Mouse (Mus musculus) regulatory T cell (primary cell): ENCODE measurements at regions not wholly inside any gene's neighbourhood (a gene's known extent, or its start where the extent isn't known, plus 50 kb on each side); places are given as distances from the start of the nearest gene placed in this dataset.
"Not testable (repeated sequence)": the region's sequence is repeated elsewhere in the genome, so short reads cannot be mapped to it uniquely, and the experiment has no call there.

ENCODE experiments used
- in situ Hi-C: fragments of 300-600 bp; cut with MboI, MseI; formaldehyde crosslinking; loops from one replicate; pipeline ENCODE4 v1.15.1; 2025; ENCODE audit warnings: high pct_unique_total_duplicates

DNA sequence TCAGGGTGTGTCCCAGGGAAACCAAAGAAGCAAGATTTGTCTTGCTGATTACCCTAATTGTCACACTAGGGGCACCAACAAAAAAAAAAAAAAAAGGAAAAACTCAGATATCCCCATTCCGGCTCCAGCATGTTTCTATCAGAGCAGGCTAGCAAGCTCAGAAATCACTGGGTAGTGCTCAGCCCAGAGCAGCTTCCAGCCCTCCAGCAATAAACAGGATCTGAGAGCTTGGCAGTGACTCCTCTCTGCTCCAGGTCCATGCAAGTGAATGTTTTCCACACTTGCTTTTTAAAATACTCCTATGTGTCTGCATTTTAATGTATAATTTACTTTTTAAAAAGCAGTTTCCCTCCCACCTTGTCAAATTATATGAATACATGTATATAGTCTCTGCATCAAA lies 290.8 kb downstream of the Car8 start:
- in situ Hi-C loops = no loop called here

DNA sequence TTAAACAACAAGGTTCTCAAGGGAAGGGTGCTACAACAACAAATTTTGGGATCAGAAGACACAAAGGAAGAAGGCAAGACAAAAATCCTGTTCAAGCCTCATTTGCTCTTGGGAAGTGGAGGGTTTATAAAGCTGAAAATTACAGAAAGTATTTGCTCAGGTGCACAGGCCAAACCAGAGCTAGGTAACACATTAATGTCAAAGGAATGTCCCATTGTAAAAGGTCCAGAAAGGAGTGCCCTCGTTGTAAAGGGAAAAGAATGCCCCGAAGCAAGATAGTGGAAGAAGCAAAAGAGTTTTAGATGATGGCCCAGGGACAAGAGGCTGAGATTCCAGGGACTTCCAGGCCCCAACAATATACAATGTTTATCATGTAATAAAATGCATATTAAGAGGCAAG lies 317.3 kb downstream of the Car8 start:
- in situ Hi-C loops = no loop called here

DNA sequence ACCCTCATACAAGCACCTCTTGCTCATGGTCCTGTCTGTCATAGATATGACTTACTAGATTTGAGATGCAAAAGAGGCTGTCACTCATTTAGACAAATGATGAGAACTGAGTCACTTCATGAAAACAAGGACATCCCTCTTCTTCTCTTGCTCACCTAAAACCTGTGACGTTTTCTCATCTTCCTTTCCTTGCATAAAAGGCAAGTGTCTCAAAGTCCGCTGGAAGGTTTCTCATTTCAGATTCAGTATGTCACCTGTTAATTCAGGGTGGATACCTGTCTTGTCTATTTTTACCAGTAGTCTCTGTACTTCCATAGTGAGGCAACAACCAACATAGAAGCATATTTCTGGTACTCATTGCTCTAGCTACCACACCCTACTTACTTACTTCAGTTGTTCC lies 325.6 kb downstream of the Car8 start:
- in situ Hi-C loops = no loop called here

GRCm38 (mm10) chr4:7912675-7913074 lies 326.2 kb downstream of the Car8 start:
- in situ Hi-C loops = no loop called here

DNA sequence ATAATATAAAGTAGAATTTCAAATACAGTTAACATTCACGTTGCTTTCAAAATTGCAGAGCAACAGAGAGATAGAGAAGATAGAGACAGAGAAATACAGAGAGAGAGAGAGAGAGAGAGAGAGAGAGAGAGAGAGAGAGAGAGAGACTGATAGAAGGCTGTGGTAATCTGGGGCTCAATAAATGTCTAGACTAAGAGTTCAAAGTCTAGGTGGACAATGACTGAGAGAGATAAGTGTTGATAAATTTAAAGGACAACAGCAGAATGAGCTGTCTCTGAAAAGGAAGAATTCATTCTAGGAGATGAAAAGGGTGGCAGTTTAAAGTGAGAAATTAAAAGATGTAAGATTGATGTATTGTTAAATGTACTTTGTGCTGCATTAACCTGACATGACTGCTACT lies 335.7 kb downstream of the Car8 start:
- in situ Hi-C loops = no loop called here

DNA sequence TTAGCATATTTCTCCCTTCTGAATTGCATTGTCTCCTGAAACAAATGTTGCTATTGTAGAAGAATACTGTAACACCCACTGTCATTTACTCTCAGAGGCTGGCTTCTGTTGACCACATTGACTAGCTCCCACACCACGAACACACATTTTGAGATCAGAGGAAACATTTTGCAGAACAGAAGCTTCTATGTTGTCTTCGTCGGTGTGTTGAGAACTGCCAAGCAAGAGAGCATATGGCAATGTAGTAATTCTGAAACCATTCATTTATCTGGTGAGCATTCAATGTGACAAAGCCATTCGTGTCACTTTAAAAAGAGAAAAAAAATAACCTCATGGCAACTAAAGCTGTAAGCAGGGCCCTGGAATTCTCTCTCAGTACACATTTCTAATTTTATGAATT lies 343.9 kb downstream of the Car8 start:
- in situ Hi-C loops = no loop called here

DNA sequence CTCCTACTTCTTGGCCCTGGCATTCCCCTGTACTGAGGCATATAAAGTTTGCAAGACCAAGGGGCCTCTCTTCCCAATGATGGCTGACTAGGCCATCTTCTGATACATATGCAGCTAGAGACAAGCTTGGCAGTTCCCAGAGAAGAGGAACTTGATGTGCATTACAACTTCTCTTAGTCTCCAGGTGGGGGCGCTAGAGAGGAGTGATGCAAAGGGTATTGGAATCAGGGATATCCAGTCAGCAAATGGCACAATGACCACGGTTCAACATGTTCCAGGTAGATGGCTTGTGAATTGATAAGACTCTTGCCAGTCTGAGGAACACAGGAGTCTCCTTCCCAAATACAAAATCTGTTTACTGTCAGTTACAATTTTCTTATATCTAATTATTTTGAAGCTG lies 347.7 kb downstream of the Car8 start:
- in situ Hi-C loops = no loop called here

DNA sequence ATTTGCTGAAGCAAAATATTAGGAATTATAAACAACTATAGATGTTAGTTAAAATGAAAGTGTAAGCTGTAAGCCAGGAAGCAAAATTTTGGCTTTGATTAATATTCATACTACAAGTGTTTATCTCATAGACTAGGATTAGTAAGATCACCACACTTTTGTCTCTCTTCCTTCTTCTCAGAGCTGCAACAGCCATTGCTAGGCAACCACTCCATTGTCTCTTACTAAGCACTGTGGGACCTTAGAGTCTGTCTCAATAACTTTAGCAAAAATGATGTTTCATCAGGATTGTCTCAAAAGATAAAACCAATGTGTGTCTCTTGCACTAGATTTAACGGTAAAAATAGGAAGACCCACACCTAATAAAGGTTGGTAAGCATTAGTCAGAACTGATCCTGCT lies 384.3 kb downstream of the Car8 start:
- in situ Hi-C loops = no loop called here

GRCm38 (mm10) chr4:7853121-7853782 lies 385.6 kb downstream of the Car8 start:
- in situ Hi-C loops = no loop called here

DNA sequence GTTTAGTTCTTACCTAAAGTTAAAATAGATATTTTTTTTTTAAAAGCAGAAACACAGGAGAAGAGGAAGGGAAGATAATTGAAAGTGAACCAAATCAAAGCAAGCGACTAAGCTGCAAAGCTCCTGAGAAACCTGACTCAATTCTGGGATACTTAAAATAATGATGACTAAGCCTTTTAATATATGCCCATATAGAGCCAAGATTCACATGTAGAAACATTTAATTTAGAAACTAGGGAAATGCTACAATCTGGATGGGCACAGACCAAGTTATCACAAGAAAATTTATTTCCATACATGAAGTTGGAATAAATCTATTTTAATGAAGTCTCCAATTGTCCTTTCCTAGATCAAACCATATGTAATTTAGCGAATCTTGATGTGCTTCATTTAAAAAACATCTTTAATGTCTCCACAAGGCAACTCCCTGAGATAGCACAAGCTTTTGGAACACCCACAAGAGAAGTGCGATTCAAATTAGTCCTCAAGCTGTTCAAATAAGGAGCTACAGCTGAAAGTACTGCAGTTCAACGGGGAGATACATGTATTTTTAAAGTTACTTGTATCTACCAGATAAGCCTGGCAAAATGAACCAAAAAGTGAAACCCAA lies 386.7 kb downstream of the Car8 start:
- in situ Hi-C loops = no loop called here

DNA sequence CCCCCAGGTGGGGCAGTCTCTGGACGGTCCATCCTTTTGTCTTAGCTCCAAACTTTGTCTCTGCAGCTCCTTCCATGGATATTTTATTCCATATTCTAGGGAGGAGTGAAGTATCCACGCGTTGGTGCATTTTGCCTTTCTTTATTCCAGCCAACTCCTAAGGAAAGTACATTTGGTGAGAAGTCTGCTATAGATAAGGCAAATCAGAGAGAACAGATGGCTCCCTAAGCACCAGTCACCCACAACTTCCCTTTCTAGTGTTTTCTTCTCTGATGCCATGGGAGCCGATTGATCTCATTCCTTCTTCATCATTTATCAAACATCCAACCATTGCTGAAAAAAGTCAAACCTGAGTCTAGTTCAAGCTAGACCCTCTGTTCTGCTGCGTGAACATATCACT lies 391.4 kb downstream of the Car8 start:
- in situ Hi-C loops = no loop called here

DNA sequence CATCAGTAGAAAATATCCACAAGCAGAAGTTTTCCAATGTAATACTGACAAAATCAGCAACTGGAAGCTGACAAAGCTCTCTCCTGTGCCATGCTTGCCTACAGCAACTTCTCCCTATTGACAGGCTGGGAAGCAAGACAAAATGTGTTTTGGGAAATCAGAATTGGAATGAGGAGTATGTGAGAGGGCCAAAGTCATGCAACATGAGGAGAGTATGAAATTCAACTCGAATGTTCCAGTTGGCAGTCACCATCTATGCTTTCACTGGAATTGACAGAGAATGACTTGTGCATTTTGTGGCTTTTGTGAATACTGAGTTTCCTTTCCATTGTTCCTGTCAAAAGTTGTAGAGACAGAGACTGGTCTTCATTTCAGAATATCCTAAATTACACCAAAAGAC lies 409.7 kb downstream of the Car8 start:
- in situ Hi-C loops = no loop called here

DNA sequence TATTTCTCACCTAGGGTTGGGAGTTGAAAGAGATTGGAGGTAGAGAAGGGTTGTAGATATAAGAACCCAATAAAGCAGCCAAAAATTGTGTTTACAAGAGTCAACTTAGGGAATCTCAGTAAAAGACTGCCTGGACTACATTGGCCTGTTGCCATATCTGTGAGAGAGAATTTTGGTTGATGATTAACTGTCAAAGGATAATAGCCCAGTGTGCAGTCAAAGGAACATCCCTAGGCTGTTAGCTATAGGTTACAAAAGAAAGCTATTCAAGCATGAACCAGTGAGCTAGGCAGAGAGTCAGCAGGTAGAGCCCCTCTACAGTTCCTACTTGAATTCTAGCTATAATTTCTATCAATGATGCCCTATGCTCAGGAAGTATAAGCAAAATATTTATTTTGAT lies 419.0 kb downstream of the Car8 start:
- in situ Hi-C loops = no loop called here

GRCm38 (mm10) chr4:7777761-7778160 lies 461.1 kb downstream of the Car8 start:
- in situ Hi-C loops = not testable (repeated sequence)

DNA sequence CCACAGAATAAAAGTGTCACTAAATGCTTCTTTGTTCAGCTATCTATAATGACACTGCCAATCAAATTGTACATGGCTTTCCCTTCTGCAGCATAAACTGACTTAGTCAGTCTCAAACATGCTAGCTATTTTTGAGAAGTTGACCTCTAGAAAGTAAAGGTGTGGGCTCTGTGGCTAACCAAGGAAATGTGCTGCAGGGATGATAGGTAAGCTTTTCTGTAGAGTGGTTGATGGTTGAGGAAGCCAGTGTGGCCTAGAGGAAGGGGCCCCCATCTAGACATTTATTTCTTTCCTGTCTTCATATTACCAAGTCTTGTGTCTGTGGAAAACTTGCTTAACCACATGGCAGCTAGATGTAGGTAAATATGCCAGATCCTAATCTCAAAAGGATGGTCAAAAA lies 483.4 kb downstream of the Car8 start:
- in situ Hi-C loops = no loop called here

GRCm38 (mm10) chr4:7753931-7754330 lies 484.9 kb downstream of the Car8 start:
- in situ Hi-C loops = no loop called here

DNA sequence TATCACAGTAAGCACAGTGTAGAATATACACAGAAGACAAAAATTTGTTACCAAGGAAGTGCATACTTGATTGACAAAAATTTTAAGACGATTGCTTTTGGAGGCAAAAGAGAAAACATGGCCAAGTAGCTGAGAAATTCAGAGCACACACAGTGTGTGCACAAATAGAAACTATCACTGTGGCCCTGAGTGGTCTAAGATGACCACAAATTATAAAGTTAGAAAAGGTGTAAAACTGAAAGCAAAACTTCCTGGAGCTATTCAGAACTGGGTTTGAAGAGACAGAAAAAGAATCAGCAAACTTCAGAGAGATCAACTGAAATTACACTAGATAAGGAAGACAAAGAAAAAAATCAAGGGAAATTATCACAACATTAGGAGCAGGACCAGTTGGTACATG lies 487.6 kb downstream of the Car8 start:
- in situ Hi-C loops = no loop called here

- in situ Hi-C loops = no loop called here
These were observed 515.9 kb downstream of the Car8 start for GRCm38 (mm10) chr4:7722893-7723292.

DNA sequence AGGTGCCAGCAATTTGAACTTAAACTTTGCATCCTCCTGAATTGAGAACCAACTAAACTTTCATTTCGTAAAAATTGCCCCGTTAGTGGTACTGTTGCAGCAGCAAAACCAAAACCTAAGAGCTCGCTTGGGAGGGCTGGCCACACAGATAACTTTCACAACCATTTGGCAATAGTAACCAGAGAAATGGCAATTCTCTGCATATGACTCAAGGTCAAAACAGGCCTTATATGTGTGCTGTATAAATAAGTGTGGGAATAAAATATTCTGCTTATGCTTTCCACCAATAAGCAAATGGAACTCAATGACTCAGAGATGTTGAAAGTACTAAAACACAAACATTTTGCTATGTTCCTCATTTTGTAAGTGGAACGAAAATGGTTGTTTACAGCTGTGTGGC lies 550.3 kb downstream of the Car8 start:
- in situ Hi-C loops = no loop called here

GRCm38 (mm10) chr4:7687231-7687630 lies 551.6 kb downstream of the Car8 start:
- in situ Hi-C loops = no loop called here

- in situ Hi-C loops = no loop called here
These were observed 568.1 kb downstream of the Car8 start for GRCm38 (mm10) chr4:7670795-7671105.

DNA sequence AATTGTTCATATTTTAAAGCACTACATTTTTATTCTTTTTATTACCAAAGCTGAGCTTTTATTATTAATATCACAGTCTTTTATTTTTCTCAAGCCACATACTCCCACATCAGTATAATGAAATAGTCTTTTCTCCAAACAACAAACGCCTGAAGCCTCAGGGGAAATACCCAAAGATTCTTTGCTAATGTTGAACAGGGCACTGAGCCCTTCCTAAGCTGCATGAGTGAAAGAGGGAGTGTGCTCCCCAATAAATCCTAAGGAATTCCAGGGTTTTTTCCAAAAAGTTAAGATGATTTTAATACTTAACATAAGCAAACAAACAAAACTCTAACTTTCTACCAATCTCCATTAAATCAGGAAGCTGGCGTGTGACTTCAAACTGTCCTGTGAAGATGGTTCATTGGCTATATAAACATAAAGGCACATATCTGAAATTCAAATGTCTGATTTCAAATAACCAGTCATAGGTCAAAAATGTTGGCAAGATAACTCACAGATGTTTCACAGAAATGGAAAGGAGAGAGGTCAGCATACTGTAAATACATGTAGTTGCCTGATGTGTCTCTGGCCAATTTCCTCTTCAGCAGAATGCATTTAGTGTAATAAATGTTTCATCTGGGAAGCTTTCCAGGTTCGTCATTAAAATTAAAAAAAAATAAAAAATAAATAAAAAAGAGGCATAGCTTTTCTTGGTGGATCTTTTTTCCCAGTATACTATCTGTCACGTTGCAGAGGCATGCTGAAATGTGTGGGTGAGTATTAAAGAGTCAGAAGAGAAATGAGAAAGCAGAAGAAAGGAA lies 568.6 kb downstream of the Car8 start:
- in situ Hi-C loops = no loop called here

DNA sequence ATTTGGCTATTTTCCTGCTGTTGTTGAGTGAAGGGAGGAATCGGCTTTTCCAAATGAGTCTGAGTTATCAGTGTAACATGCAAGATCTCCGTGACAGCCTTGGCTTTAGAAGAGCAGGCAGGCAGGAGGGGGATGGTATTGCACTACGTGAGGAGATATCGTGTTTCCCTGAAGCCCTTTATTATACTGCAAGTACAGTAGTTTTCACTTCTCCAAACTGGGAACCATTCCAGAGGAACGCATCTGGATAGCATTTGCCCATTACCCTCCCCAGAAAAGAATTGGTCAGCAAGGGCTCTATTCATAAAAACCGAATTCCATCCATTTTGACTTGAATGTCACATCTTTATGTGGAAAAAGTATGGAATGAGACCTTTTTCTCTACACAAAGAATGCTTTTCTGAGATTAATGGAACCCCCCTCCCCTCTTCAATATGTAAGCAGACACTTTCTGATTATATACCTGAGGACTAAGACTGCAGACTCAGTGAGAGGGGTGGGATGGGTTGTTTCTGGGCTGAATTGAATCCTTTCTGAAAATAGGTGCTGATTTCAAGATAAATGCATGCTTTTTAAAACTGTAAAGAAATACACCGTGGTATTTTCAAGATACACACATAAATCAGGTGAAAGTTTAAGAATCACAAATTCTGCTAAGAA lies 571.8 kb downstream of the Car8 start:
- in situ Hi-C loops = no loop called here
